Mouse (Mus musculus) G1E (cell line): ENCODE results near the gene Xndc1. TPM values are rescaled to one million over a fixed set of nuclear protein-coding genes. Genes with fewer than 3 reads are reported as not detected.

Experiments
- ATAC-seq: 2 replicates; pipeline ENCODE4 v1.8.0; 2016; ENCODE audit warnings: mild to moderate bottlenecking; ENCODE audit not compliant: insufficient number of reproducible peaks, poor library complexity, low FRiP score, severe bottlenecking; ENCODE audit errors: extremely low read depth
- DNase-seq: peaks from one replicate; pipeline ENCODE4 v3.0.0; 2012; ENCODE audit warnings: low spot score
- H3K27me3 ChIP-seq: 2 replicates; pipeline ENCODE4 v1.6.1; 2012; ENCODE audit warnings: mild to moderate bottlenecking, low read length, inconsistent platforms; ENCODE audit not compliant: insufficient read depth
- H3K36me3 ChIP-seq: replicated peaks from 2 replicates; pipeline ENCODE3; 2012; ENCODE audit warnings: mild to moderate bottlenecking, inconsistent platforms
- H3K4me1 ChIP-seq: 2 replicates; pipeline ENCODE4 v1.6.1; 2012; ENCODE audit warnings: low read depth, low read length, inconsistent platforms, mixed read lengths; ENCODE audit not compliant: insufficient read depth
- H3K4me3 ChIP-seq: 2 replicates; pipeline ENCODE4 v1.5.1; 2012; ENCODE audit warnings: low read depth, mild to moderate bottlenecking, inconsistent platforms, low read length, moderate library complexity, mixed read lengths
- H3K9me3 ChIP-seq: replicated peaks from 2 replicates; pipeline ENCODE4 v1.6.1; 2012; ENCODE audit warnings: inconsistent platforms
- CTCF ChIP-seq: IDR thresholded peaks from 2 replicates; pipeline ENCODE4 v1.5.1; 2012; ENCODE audit warnings: low read depth, low read length, inconsistent platforms, mixed read lengths
- GATA1 ChIP-seq: IDR thresholded peaks from 2 replicates; pipeline ENCODE4 v1.6.1; 2012; ENCODE audit warnings: borderline replicate concordance, low read length, inconsistent platforms, mixed read lengths
- GATA2 ChIP-seq: IDR thresholded peaks from 2 replicates; pipeline ENCODE4 v1.6.1; 2012; ENCODE audit warnings: low read depth, low read length, inconsistent platforms, borderline replicate concordance
- POLR2AphosphoS5 ChIP-seq: IDR thresholded peaks from 2 replicates; pipeline ENCODE4 v1.6.1; 2012; ENCODE audit warnings: low read depth, low read length, inconsistent platforms; ENCODE audit not compliant: insufficient replicate concordance
- TAL1 ChIP-seq: conservative IDR thresholded peaks from 2 replicates; pipeline ENCODE4 v1.6.1; 2012; ENCODE audit warnings: low read depth, low read length, inconsistent platforms, mixed read lengths
- polyA plus RNA-seq: library from polyadenylated mRNA; stranded (reverse); fragments of >175 nt; gene quantifications from 2 replicates; pipeline ENCODE4 v1.2.3, GENCODE M21; 2012
- total RNA-seq, 2 experiments: library from RNA; stranded (forward) in 1 of 2; stranded (reverse) in 1 of 2; fragments of 200-1000 nt in 1 of 2; fragments of >200 nt in 1 of 2; fragmentation: Nextera tagmentation in 1 of 2; gene quantifications; 2 replicates each; pipeline ENCODE4 v1.2.3; 2014 to 2017

Gene Xndc1
- total and polyA plus RNA-seq, 3 experiments, result 29.7 to 45.5 (median 39.4) TPM

DNA sequence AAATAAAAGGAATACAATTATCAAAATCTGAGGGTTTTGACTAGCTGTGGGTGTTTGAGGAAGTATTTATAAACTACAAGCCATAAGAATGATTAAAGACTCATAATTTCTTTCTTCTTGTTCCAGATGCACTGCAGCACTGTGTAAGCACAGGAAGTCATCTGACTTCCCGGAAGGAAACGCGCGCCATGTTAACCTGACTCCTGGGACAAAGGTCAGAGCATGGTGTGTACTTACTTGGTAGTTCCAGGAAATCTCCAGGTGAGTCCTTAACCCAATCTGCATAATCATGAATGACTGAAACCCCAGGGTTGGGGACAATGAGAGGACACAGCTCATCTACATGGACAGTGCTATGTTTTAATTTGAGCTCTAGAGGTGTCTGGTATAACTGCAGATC lies 67.1 kb downstream of the Xndc1 start:
- DNase-seq (no peak), ATAC-seq (no peak)
- Histone ChIP-seq H3K36me3 (peaks cover 89% of the 10 kb centered on the region), H3K9me3 (no peaks in the 10 kb centered on the region), H3K4me1 (no peaks in the 10 kb centered on the region), H3K27me3 (no peaks in the 10 kb centered on the region), H3K4me3 (no peak overlapping the region)
- TF ChIP-seq TAL1 (no peak), CTCF (no peak), GATA2 (no peak), GATA1 (no peak), POLR2AphosphoS5 (no peak)

Other genes starting within 250 kb of the Xndc1 start
- not detected in 2 replicates for gene Phox2a, start 247.2 kb upstream of the Xndc1 start, total RNA-seq (2014; fragmentation: Nextera tagmentation)
- 0.27 TPM in 1 of 2 replicates, not detected in the other for gene Phox2a, start 247.2 kb upstream of the Xndc1 start, total RNA-seq (2017)
- gene Phox2a, start 247.2 kb upstream of the Xndc1 start, polyA plus RNA-seq, result not detected in 2 replicates
- 31.6 and 55.6 TPM in 2 replicates for gene Inppl1, start 227.3 kb upstream of the Xndc1 start, total RNA-seq (2014; fragmentation: Nextera tagmentation)
- gene Inppl1, start 227.3 kb upstream of the Xndc1 start, total RNA-seq (2017), result 41.0 and 43.2 TPM in 2 replicates
- 54.1 and 62.2 TPM in 2 replicates for gene Inppl1, start 227.3 kb upstream of the Xndc1 start, polyA plus RNA-seq
- gene Folr2, start 208.3 kb upstream of the Xndc1 start, total RNA-seq (2014; fragmentation: Nextera tagmentation), result not detected in 2 replicates
- not detected in 2 replicates for gene Folr2, start 208.3 kb upstream of the Xndc1 start, total RNA-seq (2017)
- gene Folr2, start 208.3 kb upstream of the Xndc1 start, polyA plus RNA-seq, result not detected in 2 replicates
- gene Anapc15, start 201.8 kb upstream of the Xndc1 start, total RNA-seq (2014; fragmentation: Nextera tagmentation), result 55.6 and 63.3 TPM in 2 replicates
- 113 and 128 TPM in 2 replicates for gene Anapc15, start 201.8 kb upstream of the Xndc1 start, total RNA-seq (2017)
- 20.2 and 20.5 TPM in 2 replicates for gene Anapc15, start 201.8 kb upstream of the Xndc1 start, polyA plus RNA-seq
- not detected in 2 replicates for gene Folr1, start 194.7 kb upstream of the Xndc1 start, total RNA-seq (2014; fragmentation: Nextera tagmentation)
- gene Folr1, start 194.7 kb upstream of the Xndc1 start, total RNA-seq (2017), result 0.22 and 0.64 TPM in 2 replicates
- not detected in 2 replicates for gene Folr1, start 194.7 kb upstream of the Xndc1 start, polyA plus RNA-seq
- 96.2 and 96.5 TPM in 2 replicates for gene Lamtor1, start 159.6 kb upstream of the Xndc1 start, total RNA-seq (2014; fragmentation: Nextera tagmentation)
- 145 and 146 TPM in 2 replicates for gene Lamtor1, start 159.6 kb upstream of the Xndc1 start, total RNA-seq (2017)
- gene Lamtor1, start 159.6 kb upstream of the Xndc1 start, polyA plus RNA-seq, result 136 and 153 TPM in 2 replicates
- not detected in 2 replicates for gene Tomt, start 159.2 kb upstream of the Xndc1 start, total RNA-seq (2014; fragmentation: Nextera tagmentation)
- 0.22 and 0.23 TPM in 2 replicates for gene Tomt, start 159.2 kb upstream of the Xndc1 start, total RNA-seq (2017)
- 0.01 TPM in 1 of 2 replicates, not detected in the other for gene Tomt, start 159.2 kb upstream of the Xndc1 start, polyA plus RNA-seq
- gene Lrrc51, start 131.6 kb upstream of the Xndc1 start, total RNA-seq (2014; fragmentation: Nextera tagmentation), result 12.4 and 17.7 TPM in 2 replicates
- 2.9 and 4.1 TPM in 2 replicates for gene Lrrc51, start 131.6 kb upstream of the Xndc1 start, total RNA-seq (2017)
- 0.53 and 0.65 TPM in 2 replicates for gene Lrrc51, start 131.6 kb upstream of the Xndc1 start, polyA plus RNA-seq
- gene Numa1, start 131.4 kb upstream of the Xndc1 start, total RNA-seq (2014; fragmentation: Nextera tagmentation), result 134 and 189 TPM in 2 replicates
- gene Numa1, start 131.4 kb upstream of the Xndc1 start, total RNA-seq (2017), result 120 and 125 TPM in 2 replicates
- 106 and 112 TPM in 2 replicates for gene Numa1, start 131.4 kb upstream of the Xndc1 start, polyA plus RNA-seq
- 4.2 and 6.5 TPM in 2 replicates for gene Il18bp, start 46.8 kb upstream of the Xndc1 start, total RNA-seq (2014; fragmentation: Nextera tagmentation)
- gene Il18bp, start 46.8 kb upstream of the Xndc1 start, total RNA-seq (2017), result 2.5 and 2.7 TPM in 2 replicates
- 1.8 TPM in 2 replicates for gene Il18bp, start 46.8 kb upstream of the Xndc1 start, polyA plus RNA-seq
- 8.6 and 11.8 TPM in 2 replicates for gene Rnf121, start within 50 bp of the Xndc1 start, total RNA-seq (2014; fragmentation: Nextera tagmentation)
- 10.9 and 11.4 TPM in 2 replicates for gene Rnf121, start within 50 bp of the Xndc1 start, total RNA-seq (2017)
- gene Rnf121, start within 50 bp of the Xndc1 start, polyA plus RNA-seq, result 1.7 and 2.7 TPM in 2 replicates
- gene Xntrpc, start 202 bp downstream of the Xndc1 start, total RNA-seq (2014; fragmentation: Nextera tagmentation), result 0.39 and 1.4 TPM in 2 replicates
- 0.44 and 0.46 TPM in 2 replicates for gene Xntrpc, start 202 bp downstream of the Xndc1 start, total RNA-seq (2017)
- gene Xntrpc, start 202 bp downstream of the Xndc1 start, polyA plus RNA-seq, result 0.21 and 0.31 TPM in 2 replicates
- gene Trpc2, start 17.6 kb downstream of the Xndc1 start, total RNA-seq (2014; fragmentation: Nextera tagmentation), result 0.45 TPM in 1 of 2 replicates, not detected in the other
- gene Trpc2, start 17.6 kb downstream of the Xndc1 start, total RNA-seq (2017), result not detected in 2 replicates
- gene Trpc2, start 17.6 kb downstream of the Xndc1 start, polyA plus RNA-seq, result not detected in 2 replicates
- not detected in 2 replicates for gene Art1, start 36.2 kb downstream of the Xndc1 start, total RNA-seq (2014; fragmentation: Nextera tagmentation)
- 0.22 TPM in 1 of 2 replicates, not detected in the other for gene Art1, start 36.2 kb downstream of the Xndc1 start, total RNA-seq (2017)
- gene Art1, start 36.2 kb downstream of the Xndc1 start, polyA plus RNA-seq, result not detected in 2 replicates
- gene Art5, start 44.0 kb downstream of the Xndc1 start, total RNA-seq (2014; fragmentation: Nextera tagmentation), result not detected in 2 replicates
- 0.16 TPM in 1 of 2 replicates, not detected in the other for gene Art5, start 44.0 kb downstream of the Xndc1 start, total RNA-seq (2017)
- gene Art5, start 44.0 kb downstream of the Xndc1 start, polyA plus RNA-seq, result not detected in 2 replicates
- gene Chrna10, start 51.3 kb downstream of the Xndc1 start, total RNA-seq (2014; fragmentation: Nextera tagmentation), result not detected in 2 replicates
- gene Chrna10, start 51.3 kb downstream of the Xndc1 start, total RNA-seq (2017), result 0.11 TPM in 1 of 2 replicates, not detected in the other
- not detected in 2 replicates for gene Chrna10, start 51.3 kb downstream of the Xndc1 start, polyA plus RNA-seq
- gene Nup98, start 144.7 kb downstream of the Xndc1 start, total RNA-seq (2014; fragmentation: Nextera tagmentation), result 172 and 179 TPM in 2 replicates
- 54.4 and 60.5 TPM in 2 replicates for gene Nup98, start 144.7 kb downstream of the Xndc1 start, total RNA-seq (2017)
- gene Nup98, start 144.7 kb downstream of the Xndc1 start, polyA plus RNA-seq, result 8.4 and 11.3 TPM in 2 replicates
- gene Pgap2, start 144.7 kb downstream of the Xndc1 start, total RNA-seq (2014; fragmentation: Nextera tagmentation), result 60.1 and 61.9 TPM in 2 replicates
- gene Pgap2, start 144.7 kb downstream of the Xndc1 start, total RNA-seq (2017), result 24.1 and 27.8 TPM in 2 replicates
- gene Pgap2, start 144.7 kb downstream of the Xndc1 start, polyA plus RNA-seq, result 18.0 and 19.1 TPM in 2 replicates
- 240 and 241 TPM in 2 replicates for gene Rhog, start 190.5 kb downstream of the Xndc1 start, total RNA-seq (2014; fragmentation: Nextera tagmentation)
- gene Rhog, start 190.5 kb downstream of the Xndc1 start, total RNA-seq (2017), result 50.4 and 68.5 TPM in 2 replicates
- 121 and 212 TPM in 2 replicates for gene Rhog, start 190.5 kb downstream of the Xndc1 start, polyA plus RNA-seq
- gene Stim1, start 202.3 kb downstream of the Xndc1 start, total RNA-seq (2014; fragmentation: Nextera tagmentation), result 25.8 and 27.3 TPM in 2 replicates
- 24.2 and 25.1 TPM in 2 replicates for gene Stim1, start 202.3 kb downstream of the Xndc1 start, total RNA-seq (2017)
- 20.2 and 35.8 TPM in 2 replicates for gene Stim1, start 202.3 kb downstream of the Xndc1 start, polyA plus RNA-seq